ENCODE assay signal across 14 mouse cellular contexts in genomic region chr8:108977693-108978361, GRCm38 (mm10).
DNase-seq lines count a peak whose midpoint lies in the region; ATAC-seq lines count a peak whose summit lies in the region.
"Had no signal": no experiment of that assay in that cellular context is flagged by ENCODE, and none has a peak within 500 bp of the region (broad histone marks: within the 10 kb centered on the region; RNA-seq: fewer than 3 reads in every experiment).

No protein-coding gene starts in this region.

- no peaks in the 10 kb centered on the region for H3K9me3 ChIP-seq in forebrain, embryonic 14.5 days (replicated peaks; ENCODE audit: control insufficient read depth, low read length)
- H3K9me3 ChIP-seq in forebrain, embryonic 11.5 days (ENCODE audit: control insufficient read depth, low read length): no peaks in the 10 kb centered on the region; the same call in 1 of the 2 replicates
- no peaks in the 10 kb centered on the region for H3K9me3 ChIP-seq in neural tube, embryonic 15.5 days (replicated peaks)
- H3K9me3 ChIP-seq in limb, embryonic 10.5 days (replicated peaks): no peaks in the 10 kb centered on the region

- no peaks in the 10 kb centered on the region for H3K27me3 ChIP-seq in forebrain, embryonic 14.5 days (replicated peaks; ENCODE audit: control insufficient read depth, insufficient read depth, low read length)
- no peaks in the 10 kb centered on the region for H3K27me3 ChIP-seq in forebrain, embryonic 11.5 days (ENCODE audit: control insufficient read depth, insufficient read depth, low read length)
- no peaks in the 10 kb centered on the region for H3K27me3 ChIP-seq in neural tube, embryonic 15.5 days (replicated peaks)
- H3K27me3 ChIP-seq in limb, embryonic 10.5 days (ENCODE audit: low read depth, poor library complexity, severe bottlenecking): no peaks in the 10 kb centered on the region

- WGBS in forebrain, embryonic 14.5 days: 52% methylated on average over 11 of the region's 11 CpGs
- 63% methylated on average over 11 of the region's 11 CpGs for WGBS in forebrain, embryonic 11.5 days
- WGBS in neural tube, embryonic 15.5 days: 77% methylated on average over 11 of the region's 11 CpGs
- WGBS in limb, embryonic 10.5 days: 26% methylated on average over 11 of the region's 11 CpGs

- no peaks in the 10 kb centered on the region for H3K4me1 ChIP-seq in forebrain, embryonic 14.5 days (ENCODE audit: control insufficient read depth, insufficient read depth, low read length)
- H3K4me1 ChIP-seq in forebrain, embryonic 11.5 days (replicated peaks; ENCODE audit: control insufficient read depth, insufficient read depth, low read length): no peaks in the 10 kb centered on the region
- no peaks in the 10 kb centered on the region for H3K4me1 ChIP-seq in neural tube, embryonic 15.5 days
- H3K4me1 ChIP-seq in limb, embryonic 10.5 days: peaks cover 28% of the 10 kb centered on the region

- ATAC-seq in forebrain, embryonic 14.5 days: no peak
- no peak for ATAC-seq in forebrain, embryonic 11.5 days (replicated peaks; ENCODE audit: low FRiP score)
- no peak for ATAC-seq in neural tube, embryonic 15.5 days (ENCODE audit: low FRiP score)

- no peaks in the 10 kb centered on the region for H3K36me3 ChIP-seq in forebrain, embryonic 14.5 days (ENCODE audit: control insufficient read depth, insufficient read depth, low read length)
- no peaks in the 10 kb centered on the region for H3K36me3 ChIP-seq in forebrain, embryonic 11.5 days (ENCODE audit: control insufficient read depth, insufficient read depth, low read length)
- no peaks in the 10 kb centered on the region for H3K36me3 ChIP-seq in neural tube, embryonic 15.5 days
- H3K36me3 ChIP-seq in limb, embryonic 10.5 days: peaks cover 3% of the 10 kb centered on the region; the same call in 1 of the 2 replicates

- no peak overlapping the region for H3K27ac ChIP-seq in forebrain, embryonic 14.5 days (ENCODE audit: low read depth, low read length)
- no peak overlapping the region for H3K27ac ChIP-seq in forebrain, embryonic 11.5 days (ENCODE audit: low read depth, low read length)
- no peak overlapping the region for H3K27ac ChIP-seq in neural tube, embryonic 15.5 days (replicated peaks)
- peak overlapping the region; percentile 84 for H3K27ac ChIP-seq in limb, embryonic 10.5 days

- H3K4me3 ChIP-seq in forebrain, embryonic 14.5 days (ENCODE audit: low read depth, low read length): no peak overlapping the region
- H3K4me3 ChIP-seq in forebrain, embryonic 11.5 days (ENCODE audit: low read depth, low read length): no peak overlapping the region
- no peak overlapping the region for H3K4me3 ChIP-seq in neural tube, embryonic 15.5 days (replicated peaks)
- H3K4me3 ChIP-seq in limb, embryonic 10.5 days: 0 out of 2 replicates have a peak overlapping the region, but pooled peaks have one; percentile 1
- H3K4me3 ChIP-seq: myocyte had no signal

- no peak overlapping the region for H3K4me2 ChIP-seq in forebrain, embryonic 14.5 days (ENCODE audit: low read length)
- no peak overlapping the region for H3K4me2 ChIP-seq in forebrain, embryonic 11.5 days (ENCODE audit: low read depth, low read length, severe bottlenecking)
- no peak overlapping the region for H3K4me2 ChIP-seq in neural tube, embryonic 15.5 days
- H3K4me2 ChIP-seq: lung, embryonic 14.5 days had no signal

- DNase-seq in forebrain, embryonic 14.5 days (ENCODE audit: low spot score): peak; percentile 19
- no peak for DNase-seq in forebrain, embryonic 11.5 days (ENCODE audit: low spot score)
- peak; percentile 47 for DNase-seq in neural tube, embryonic 10.5 days (ENCODE audit: extremely low spot score, low spot score)
- peak; percentile 72 for DNase-seq in limb, embryonic 10.5 days (ENCODE audit: low spot score)
- no peak for DNase-seq in natural killer cell, adult 2 months (ENCODE audit: low spot score in 2 of 2)
- no peak for DNase-seq in thymus, postnatal 36 days
- DNase-seq in thymus, postnatal 25 days: no peak
- DNase-seq: adrenal gland, postnatal 36 days; kidney, adult 8-10 months; liver; lung, embryonic 14.5 days; thymus, adult 18-20 months had no signal

- H3K9ac ChIP-seq in forebrain, embryonic 14.5 days (ENCODE audit: low read length): no peak overlapping the region
- no peak overlapping the region for H3K9ac ChIP-seq in forebrain, embryonic 11.5 days (ENCODE audit: low read length)
- H3K9ac ChIP-seq in neural tube, embryonic 15.5 days (replicated peaks): no peak overlapping the region
- H3K9ac ChIP-seq: lung, embryonic 14.5 days had no signal

Comparison
In these comparisons a context has a peak if more than half of its experiments do, and no peak if none do; other contexts are left out.
1. DNase-seq: peak in forebrain, embryonic 14.5 days (single experiment), neural tube, embryonic 10.5 days (single experiment) and limb, embryonic 10.5 days (single experiment); none in forebrain, embryonic 11.5 days (single experiment), natural killer cell, adult 2 months (0 of 2), thymus, postnatal 36 days (0 of 2) and thymus, postnatal 25 days (single experiment).